Mouse (Mus musculus): ENCODE measurements around the gene Gm17949. TPM values are rescaled to one million over a fixed set of nuclear protein-coding genes. Genes with fewer than 3 reads are reported as not detected.
A peak's percentile ranks its signal among the peaks of the same experiment; 100 is the strongest.

Gene Gm17949
- polyA plus RNA-seq, 1 experiment, result 0.08 TPM

GRCm38 (mm10) chr17:57003994-57004393 lies 7.3 kb upstream of the Gm17949 start:
- no peak overlapping the region for H3K4me3 ChIP-seq (replicated peaks)
- H3K36me3 ChIP-seq (replicated peaks; ENCODE audit: low read length), result peaks cover 92% of the 10 kb centered on the region

GRCm38 (mm10) chr17:57007137-57007905 lies 3.9 kb upstream of the Gm17949 start:
- H3K4me3 ChIP-seq (replicated peaks), result no peak overlapping the region
- no peaks in the 10 kb centered on the region for H3K9me3 ChIP-seq
- H3K36me3 ChIP-seq (replicated peaks; ENCODE audit: low read length), result peaks cover 72% of the 10 kb centered on the region
- no peaks in the 10 kb centered on the region for H3K27me3 ChIP-seq (replicated peaks)
- TF ChIP-seq GATA1 (IDR thresholded peaks at IDR 0.05; ENCODE audit: borderline replicate concordance, low read length), result no peak
- no peak for TF ChIP-seq FLI1 (IDR thresholded peaks at IDR 0.05; ENCODE audit: low read length)
- H3K4me1 ChIP-seq, result peaks cover 57% of the 10 kb centered on the region

More at GRCm38 (mm10) chr17:57003994-57004393, 7.3 kb upstream of the Gm17949 start:
- Histone ChIP-seq H3K27me3 (replicated peaks) (no peaks in the 10 kb centered on the region), H3K4me1 (peaks cover 31% of the 10 kb centered on the region), H3K9me3 (no peaks in the 10 kb centered on the region)
- TF ChIP-seq FLI1 (IDR thresholded peaks at IDR 0.05; ENCODE audit: low read length) (no peak), GATA1 (IDR thresholded peaks at IDR 0.05; ENCODE audit: borderline replicate concordance, low read length) (no peak)

- TF ChIP-seq FLI1 (IDR thresholded peaks at IDR 0.05; ENCODE audit: low read length) (no peak), GATA1 (IDR thresholded peaks at IDR 0.05; ENCODE audit: borderline replicate concordance, low read length) (no peak)
- H3K4me1 ChIP-seq, result peaks cover 52% of the 10 kb centered on the region
- H3K27me3 ChIP-seq (replicated peaks), result no peaks in the 10 kb centered on the region
- peaks cover 36% of the 10 kb centered on the region for H3K36me3 ChIP-seq (replicated peaks; ENCODE audit: low read length)
- peak overlapping the region; percentile 93 for H3K4me3 ChIP-seq (replicated peaks)
- no peaks in the 10 kb centered on the region for H3K9me3 ChIP-seq
Observed at GRCm38 (mm10) chr17:57010911-57011235, 396 bp upstream of the Gm17949 start.

- Histone ChIP-seq H3K9me3 (no peaks in the 10 kb centered on the region), H3K36me3 (replicated peaks; ENCODE audit: low read length) (peaks cover 22% of the 10 kb centered on the region), H3K27me3 (replicated peaks) (no peaks in the 10 kb centered on the region), H3K4me1 (peaks cover 55% of the 10 kb centered on the region), H3K4me3 (replicated peaks) (peak overlapping the region; percentile 93)
- TF ChIP-seq GATA1 (IDR thresholded peaks at IDR 0.05; ENCODE audit: borderline replicate concordance, low read length), result no peak
- no peak for TF ChIP-seq FLI1 (IDR thresholded peaks at IDR 0.05; ENCODE audit: low read length)
Observed at GRCm38 (mm10) chr17:57012245-57012795, 1.1 kb downstream of the Gm17949 start.

GRCm38 (mm10) chr17:57019693-57020092 lies 8.4 kb downstream of the Gm17949 start:
- H3K4me1 ChIP-seq, result peaks cover 42% of the 10 kb centered on the region
- peaks cover 52% of the 10 kb centered on the region for H3K36me3 ChIP-seq (replicated peaks; ENCODE audit: low read length)
- no peaks in the 10 kb centered on the region for H3K27me3 ChIP-seq (replicated peaks)
- H3K4me3 ChIP-seq (replicated peaks), result no peak overlapping the region
- H3K9me3 ChIP-seq, result no peaks in the 10 kb centered on the region
- no peak for TF ChIP-seq GATA1 (IDR thresholded peaks at IDR 0.05; ENCODE audit: borderline replicate concordance, low read length)
- TF ChIP-seq FLI1 (IDR thresholded peaks at IDR 0.05; ENCODE audit: low read length), result no peak

GRCm38 (mm10) chr17:57020960-57021359 lies 9.7 kb downstream of the Gm17949 start:
- Histone ChIP-seq H3K4me1 (peaks cover 50% of the 10 kb centered on the region), H3K36me3 (replicated peaks; ENCODE audit: low read length) (peaks cover 65% of the 10 kb centered on the region)
- TF ChIP-seq FLI1 (IDR thresholded peaks at IDR 0.05; ENCODE audit: low read length) (no peak), GATA1 (IDR thresholded peaks at IDR 0.05; ENCODE audit: borderline replicate concordance, low read length) (no peak)

GRCm38 (mm10) chr17:57027471-57027870 lies 16.2 kb downstream of the Gm17949 start:
- no peak for TF ChIP-seq GATA1 (IDR thresholded peaks at IDR 0.05; ENCODE audit: borderline replicate concordance, low read length)
- TF ChIP-seq FLI1 (IDR thresholded peaks at IDR 0.05; ENCODE audit: low read length), result no peak
- Histone ChIP-seq H3K4me1 (peaks cover 59% of the 10 kb centered on the region), H3K36me3 (replicated peaks; ENCODE audit: low read length) (peaks cover 67% of the 10 kb centered on the region), H3K4me3 (replicated peaks) (no peak overlapping the region), H3K9me3 (no peaks in the 10 kb centered on the region), H3K27me3 (replicated peaks) (no peaks in the 10 kb centered on the region)

More at GRCm38 (mm10) chr17:57020960-57021359, 9.7 kb downstream of the Gm17949 start:
- no peaks in the 10 kb centered on the region for H3K27me3 ChIP-seq (replicated peaks)
- H3K9me3 ChIP-seq, result no peaks in the 10 kb centered on the region
- no peak overlapping the region for H3K4me3 ChIP-seq (replicated peaks)

- Histone ChIP-seq H3K4me3 (replicated peaks) (peak overlapping the region; percentile 94), H3K4me1 (peaks cover 51% of the 10 kb centered on the region)
- TF ChIP-seq FLI1 (IDR thresholded peaks at IDR 0.05; ENCODE audit: low read length) (no peak), GATA1 (IDR thresholded peaks at IDR 0.05; ENCODE audit: borderline replicate concordance, low read length) (no peak)
Observed at GRCm38 (mm10) chr17:57029691-57030090, 18.4 kb downstream of the Gm17949 start.

GRCm38 (mm10) chr17:57030931-57031660 lies 19.8 kb downstream of the Gm17949 start, which contains the start of gene Khsrp:
TSS of gene Khsrp (minus strand) at chr17:57031522.
- H3K36me3 ChIP-seq (replicated peaks; ENCODE audit: low read length), result peaks cover 30% of the 10 kb centered on the region
- H3K4me1 ChIP-seq, result peaks cover 42% of the 10 kb centered on the region
- no peaks in the 10 kb centered on the region for H3K9me3 ChIP-seq
- TF ChIP-seq GATA1 (IDR thresholded peaks at IDR 0.05; ENCODE audit: borderline replicate concordance, low read length) (no peak), FLI1 (IDR thresholded peaks at IDR 0.05; ENCODE audit: low read length) (no peak)
- peak within 1 kb of the TSS; percentile 94 for H3K4me3 ChIP-seq (replicated peaks)
- no peaks in the 10 kb centered on the region for H3K27me3 ChIP-seq (replicated peaks)

More at GRCm38 (mm10) chr17:57029691-57030090, 18.4 kb downstream of the Gm17949 start:
- peaks cover 44% of the 10 kb centered on the region for H3K36me3 ChIP-seq (replicated peaks; ENCODE audit: low read length)
- H3K9me3 ChIP-seq, result no peaks in the 10 kb centered on the region
- H3K27me3 ChIP-seq (replicated peaks), result no peaks in the 10 kb centered on the region

Data from megakaryocyte, embryonic 14.5 days (primary cell).